Mouse (Mus musculus) layer of hippocampus, postnatal 36 days (tissue): ENCODE results near the gene Olfr857. TPM values are rescaled to one million over a fixed set of nuclear protein-coding genes. Genes with fewer than 3 reads are reported as not detected.
"Not testable (repeated sequence)": the region's sequence is repeated elsewhere in the genome, so short reads cannot be mapped to it uniquely, and the experiment has no call there.

Source experiments
- DNase-seq, 2 experiments: peaks; one replicate each; pipeline ENCODE4 v3.0.0; 2022
- total RNA-seq, 2 experiments: library from RNA; stranded (reverse); gene quantifications; 2 replicates each; pipeline ENCODE4 v1.2.3; 2021

The Olfr857 gene
- total RNA-seq: not detected

DNA sequence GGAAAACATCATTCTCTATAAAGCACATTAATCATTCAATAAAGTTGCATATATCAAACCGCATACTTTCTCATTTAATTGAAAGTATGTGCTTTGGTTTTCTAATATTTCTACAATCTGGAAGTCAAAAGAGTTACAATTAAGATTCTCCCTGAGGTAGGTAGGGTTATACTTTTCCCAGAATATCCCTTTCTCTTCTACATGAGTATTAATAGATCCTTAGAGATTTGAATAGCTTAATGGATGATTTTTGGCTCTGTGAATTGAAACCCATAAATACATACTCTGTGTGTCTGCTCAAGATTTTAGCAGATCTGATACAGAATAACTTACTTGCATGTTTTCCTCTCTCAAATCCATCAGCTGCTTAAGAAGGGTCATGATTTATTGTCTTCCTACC lies at the start of gene Olfr857:
Gene Olfr857 (plus strand): TSS at position 301 of the 400 bp plus-strand sequence.
- no peak for DNase-seq

DNA sequence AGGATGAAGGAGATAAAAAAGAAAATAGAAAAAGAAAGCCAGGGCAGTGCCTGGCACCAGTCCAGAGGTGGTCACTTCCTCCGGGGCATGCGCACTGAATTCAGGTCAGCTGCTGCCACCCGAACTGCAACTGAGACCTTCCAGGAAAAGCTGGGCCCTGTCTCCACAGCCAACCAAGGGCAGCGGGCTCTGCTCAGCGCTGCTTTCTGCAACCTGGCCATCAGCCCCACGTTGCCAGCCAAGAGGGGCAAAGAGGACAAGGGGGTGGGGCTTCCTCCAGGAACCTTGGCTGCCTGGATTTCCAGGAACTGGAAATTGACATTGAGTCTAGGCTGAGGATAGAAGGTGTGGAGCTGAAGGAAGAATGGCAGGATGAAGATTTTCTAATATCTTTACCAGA lies 19.0 kb upstream of the Olfr857 start:
- no peak for DNase-seq

DNA sequence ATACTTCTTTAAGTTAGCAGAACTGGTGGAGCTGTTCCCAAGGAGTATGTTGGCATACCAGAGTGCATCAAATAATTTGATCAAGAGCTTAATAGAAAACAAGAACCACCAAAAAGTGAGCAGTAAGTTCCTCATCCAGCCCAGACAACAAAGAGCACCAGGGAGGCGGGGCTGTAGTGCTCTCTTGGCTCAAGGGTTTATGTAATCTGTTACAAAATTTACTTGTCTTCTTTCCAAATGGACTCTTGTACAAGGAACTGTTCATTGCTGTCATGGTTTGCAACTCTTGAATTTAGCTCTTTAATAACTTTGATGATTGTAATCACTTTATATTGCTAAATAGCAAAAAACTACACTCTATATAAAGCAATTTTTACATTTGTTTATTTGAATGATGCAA lies 17.8 kb upstream of the Olfr857 start:
- DNase-seq: no peak

DNA sequence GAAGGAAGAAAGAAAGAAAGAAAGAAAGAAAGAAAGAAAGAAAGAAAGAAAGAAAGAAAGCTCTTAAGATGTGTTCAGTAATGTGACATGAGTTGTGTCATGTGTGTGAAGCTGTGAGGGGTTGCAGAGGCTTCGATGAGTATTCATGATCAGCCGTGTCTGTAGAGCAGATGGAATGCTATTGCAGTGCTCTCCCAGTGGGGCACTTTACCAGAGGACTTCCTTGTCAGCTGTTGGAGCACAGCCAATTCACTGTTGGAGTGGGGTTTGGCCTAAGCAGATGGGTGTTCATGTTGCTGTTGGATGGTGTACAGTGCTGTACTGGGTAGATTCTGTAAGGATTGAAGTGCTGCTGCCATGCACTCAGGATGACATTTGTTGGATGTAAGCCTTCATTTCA lies 16.8 kb upstream of the Olfr857 start:
- no peak for DNase-seq

DNA sequence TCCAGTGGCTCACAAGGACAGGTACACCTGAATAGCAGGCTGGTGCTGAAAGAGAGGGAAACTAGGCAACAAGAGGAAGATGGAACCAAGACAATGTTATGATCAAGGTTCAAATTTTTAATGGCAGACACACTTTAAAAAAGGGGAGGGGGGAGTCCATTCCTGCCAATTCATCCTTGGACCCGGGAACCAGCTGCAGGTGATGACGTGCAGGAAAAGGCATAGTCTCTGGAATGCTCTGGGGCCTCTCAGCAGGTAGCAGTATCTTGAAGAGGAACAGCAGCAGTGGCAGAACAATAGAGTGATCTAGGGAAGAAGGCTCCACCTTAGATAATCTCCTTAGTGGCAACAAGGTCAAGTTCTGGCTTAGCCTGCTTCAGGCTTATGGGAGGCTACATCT lies 14.9 kb upstream of the Olfr857 start:
- not testable (repeated sequence) for DNase-seq

DNA sequence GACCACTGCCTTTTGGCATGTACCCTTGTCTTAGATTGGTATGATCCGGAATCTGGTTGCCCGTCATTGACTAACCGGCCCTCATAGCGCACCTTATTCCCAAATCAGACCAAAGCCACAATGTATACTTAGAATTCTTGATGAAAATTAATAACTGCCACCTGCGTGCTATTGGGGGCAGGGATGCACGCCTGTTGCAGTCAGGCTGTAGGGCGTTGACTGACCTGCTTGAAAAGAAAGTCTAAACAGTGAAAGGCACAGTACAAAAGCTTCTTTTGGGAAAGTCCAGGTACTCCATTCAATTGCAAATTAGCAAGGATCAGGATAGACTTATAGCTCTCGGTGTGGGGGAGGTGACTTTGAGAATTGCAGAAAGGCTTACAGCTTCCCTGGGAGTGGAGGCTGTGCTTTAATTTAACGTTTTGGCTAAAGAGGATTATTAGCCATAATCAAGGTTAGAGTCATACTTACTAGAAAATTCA lies 14.3 kb upstream of the Olfr857 start:
- DNase-seq: not testable (repeated sequence)

DNA sequence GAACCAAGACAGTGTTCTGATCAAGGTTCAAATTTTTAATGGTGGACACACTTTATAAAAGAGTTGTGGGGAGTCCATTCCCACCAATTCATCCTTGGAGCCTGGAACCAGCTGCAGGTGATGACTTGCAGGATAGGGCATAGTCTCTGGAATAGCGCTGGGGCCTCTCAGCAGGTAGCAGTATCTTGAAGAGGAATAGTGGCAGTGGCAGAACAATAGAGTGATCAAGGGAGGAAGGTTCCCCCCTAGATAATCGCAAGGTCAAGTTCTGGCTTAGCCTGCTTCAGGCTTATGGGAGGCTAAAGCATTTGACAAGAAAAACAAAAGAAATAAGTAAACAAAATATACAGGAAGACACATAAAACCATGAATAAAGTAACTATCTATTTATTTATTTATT lies 4.7 kb upstream of the Olfr857 start:
- not testable (repeated sequence) for DNase-seq

Other genes starting within 250 kb of the Olfr857 start
- not detected for gene Olfr850, start 231.2 kb upstream of the Olfr857 start, total RNA-seq
- not detected for gene Olfr851, start 216.1 kb upstream of the Olfr857 start, total RNA-seq
- gene Olfr853, start 168.4 kb upstream of the Olfr857 start, total RNA-seq: not detected
- gene Olfr854, start 142.1 kb upstream of the Olfr857 start, total RNA-seq: not detected
- gene Olfr855, start 126.8 kb upstream of the Olfr857 start, total RNA-seq: not detected
- 10 to 100 TPM; 20.2 to 21.2 TPM for gene Zfp317, start 87.3 kb upstream of the Olfr857 start, total RNA-seq
- gene Olfr58, start 70.8 kb downstream of the Olfr857 start, total RNA-seq: not detected
- not detected for gene Olfr859, start 95.5 kb downstream of the Olfr857 start, total RNA-seq
- not detected for gene Olfr860, start 140.3 kb downstream of the Olfr857 start, total RNA-seq
- gene Olfr862, start 178.6 kb downstream of the Olfr857 start, total RNA-seq: not detected
- not detected for gene Olfr77, start 207.4 kb downstream of the Olfr857 start, total RNA-seq